8 mouse cellular contexts compared by ENCODE assay signal in the genomic region with DNA sequence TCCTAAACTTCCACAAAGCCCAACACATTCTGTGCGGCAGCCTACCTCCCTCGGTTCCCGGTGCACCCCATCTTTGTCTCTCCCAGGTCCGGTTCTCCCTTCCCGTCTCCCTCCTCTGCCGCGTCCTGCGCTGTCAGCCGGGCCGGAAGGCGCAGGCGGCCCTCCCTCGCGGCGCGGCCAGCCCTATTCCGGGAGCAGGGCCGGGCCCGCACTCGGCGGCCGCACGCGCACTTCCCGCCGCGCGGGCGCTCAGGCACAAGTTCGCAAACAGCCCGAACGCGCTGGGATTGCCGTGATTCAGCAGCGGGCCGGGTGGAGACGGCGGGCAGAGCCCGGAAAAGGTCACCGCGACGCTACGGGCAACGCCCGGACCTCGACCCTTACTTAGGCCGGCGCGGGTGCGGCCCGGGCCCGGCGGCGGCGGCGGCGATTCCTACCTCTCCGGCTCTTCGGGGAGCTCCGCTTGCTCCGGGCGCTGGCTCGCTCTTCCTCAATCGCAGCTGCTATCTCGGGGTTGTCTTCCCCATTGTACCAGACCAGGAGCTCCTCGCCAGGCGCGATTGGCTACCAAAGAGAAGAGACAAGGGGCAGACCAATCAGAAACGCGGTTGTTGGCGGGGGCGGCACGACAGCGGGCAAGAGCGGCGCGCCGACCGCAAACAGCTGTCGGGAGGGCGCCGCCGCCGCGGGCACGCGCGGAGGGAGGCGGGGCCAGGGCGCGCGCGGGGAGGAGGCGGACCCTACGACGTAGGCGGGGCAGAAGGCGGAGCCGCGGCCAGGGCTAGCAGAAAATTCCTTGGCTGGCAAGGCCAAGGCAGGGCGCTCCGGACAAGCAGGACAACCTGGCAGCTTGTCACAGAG. TPM values are rescaled to one million over a fixed set of nuclear protein-coding genes. Genes with fewer than 3 reads are reported as not detected.
A peak's percentile ranks its signal among the peaks of the same experiment; 100 is the strongest.
DNase-seq lines count a peak whose midpoint lies in the region; ATAC-seq lines count a peak whose summit lies in the region.

No protein-coding gene starts in this region.

- no peaks in the 10 kb centered on the region for H3K27me3 ChIP-seq in forebrain, embryonic 14.5 days (replicated peaks; ENCODE audit: control insufficient read depth, insufficient read depth, low read length)
- H3K27me3 ChIP-seq in neural tube, embryonic 15.5 days (replicated peaks) = no peaks in the 10 kb centered on the region

- DNase-seq in ES-CJ7 (ENCODE audit: low read depth, low spot score) = peak; percentile 98
- DNase-seq in cerebellum, adult 11 months = peak; percentile 99
- DNase-seq in forebrain, embryonic 14.5 days (ENCODE audit: low spot score) = peak; percentile 99
- DNase-seq in heart, postnatal 14 days = peak; percentile 99
- DNase-seq in layer of hippocampus, adult 11-12 months (ENCODE audit: low spot score) = peak; percentile 100
- peak; percentile 99 to 100 for DNase-seq in lung, adult 18-20 months
- peak; percentile 99 for DNase-seq in testis, postnatal 14 days (ENCODE audit: low spot score)

- peak overlapping the region; percentile 64 for H3K4me2 ChIP-seq in forebrain, embryonic 14.5 days (ENCODE audit: low read length)
- peak overlapping the region; percentile 58 for H3K4me2 ChIP-seq in neural tube, embryonic 15.5 days

- intact Hi-C loops in heart, postnatal 14 days (cut with DNase I) = loop anchor here (2.0 to 10.0 kb wide), 3 partner anchors 49 to 253 kb away; a partner anchor contains a TSS

- peak overlapping the region; percentile 98 for H3K9ac ChIP-seq in forebrain, embryonic 14.5 days (ENCODE audit: low read length)
- peak overlapping the region; percentile 86 for H3K9ac ChIP-seq in neural tube, embryonic 15.5 days (replicated peaks)

- peak; percentile 99 for ATAC-seq in forebrain, embryonic 14.5 days
- ATAC-seq in neural tube, embryonic 15.5 days (ENCODE audit: low FRiP score) = peak; percentile 100

- peak overlapping the region; percentile 91 for H3K4me3 ChIP-seq in forebrain, embryonic 14.5 days (ENCODE audit: low read depth, low read length)
- peak overlapping the region; percentile 93 for H3K4me3 ChIP-seq in neural tube, embryonic 15.5 days (replicated peaks)

- H3K9me3 ChIP-seq in forebrain, embryonic 14.5 days (replicated peaks; ENCODE audit: control insufficient read depth, low read length) = no peaks in the 10 kb centered on the region
- no peaks in the 10 kb centered on the region for H3K9me3 ChIP-seq in neural tube, embryonic 15.5 days (replicated peaks)

- peak overlapping the region; percentile 99 for H3K27ac ChIP-seq in forebrain, embryonic 14.5 days (ENCODE audit: low read depth, low read length)
- H3K27ac ChIP-seq in neural tube, embryonic 15.5 days (replicated peaks) = peak overlapping the region; percentile 99

- H3K4me1 ChIP-seq in forebrain, embryonic 14.5 days (ENCODE audit: control insufficient read depth, insufficient read depth, low read length) = peaks cover 16% of the 10 kb centered on the region
- H3K4me1 ChIP-seq in neural tube, embryonic 15.5 days = peaks cover 31% of the 10 kb centered on the region

- WGBS in forebrain, embryonic 14.5 days = under 1% methylated on average over 94 of the region's 102 CpGs
- WGBS in neural tube, embryonic 15.5 days = under 1% methylated on average over 101 of the region's 102 CpGs

- peaks cover 6% of the 10 kb centered on the region; the same call in 1 of the 2 replicates for H3K36me3 ChIP-seq in forebrain, embryonic 14.5 days (ENCODE audit: control insufficient read depth, insufficient read depth, low read length)
- no peaks in the 10 kb centered on the region for H3K36me3 ChIP-seq in neural tube, embryonic 15.5 days

RNA-seq across cellular contexts. Expression of a gene that starts 50.9 kb away (rescaled TPM):
- polyA plus RNA-seq in forebrain, embryonic 14.5 days (2014; fragmentation: Nextera tagmentation; extraction: Ambion mirVana) = 13.1 and 16.7 TPM in 2 replicates
- 10 to 100 TPM; 22.0 to 23.6 TPM for total RNA-seq in heart, postnatal 14 days (2021)
- 12.7 and 13.2 TPM in 2 replicates for polyA plus RNA-seq in neural tube, embryonic 15.5 days (2015; fragmentation: Nextera tagmentation; extraction: Ambion mirVana)

Comparison
In these comparisons a context has a peak if more than half of its experiments do, and no peak if none do; other contexts are left out.
1. Peak in every context shown above with its lines: DNase-seq, ATAC-seq, H3K4me3 ChIP-seq and H3K27ac ChIP-seq.